Mouse (Mus musculus): ENCODE data around the gene Unc50.

Unc50 gene

GRCm38 (mm10) chr1:37429366-37430296, at the start of gene Unc50, which contains the start of gene Coa5:
TSS of gene Unc50 (plus strand) at chr1:37430139.
TSS of gene Coa5 (minus strand) at chr1:37430103.
- CTCF ChIA-PET, result interaction anchor here in 3 of 4 experiments (0.7 to 4.1 kb wide), 10 partner anchors 9 to 435 kb away, joined by 3 to 30 read pairs (median 4); no protein-coding TSS in a partner anchor
- POLR2A ChIA-PET, result interaction anchor here (0.5 to 2.7 kb wide), 63 partner anchors 9 to 926 kb away, joined by 3 to 27 read pairs (median 4); partner anchors contain the start of genes Mitd1 (in 2 of the 4), Mrpl30 (in 2 of the 4), 4933424G06Rik (in 1 of the 4) and Inpp4a (in 1 of the 4)

- CTCF ChIA-PET, result interaction anchor here in 1 of 4 experiments (1.0 kb wide), 1 partner anchor 131 kb away, joined by 4 read pairs; no protein-coding TSS in a partner anchor
These were observed 49.0 kb upstream of the Unc50 start for GRCm38 (mm10) chr1:37380913-37381312.

GRCm38 (mm10) chr1:37384304-37384703, 45.6 kb upstream of the Unc50 start:
- ChIA-PET CTCF (interaction anchor here in 1 of 4 experiments (0.8 to 1.1 kb wide), 2 partner anchors 17 to 126 kb away, joined by 3 to 4 read pairs; no protein-coding TSS in a partner anchor), POLR2A (no interaction called here)

More at GRCm38 (mm10) chr1:37380913-37381312, 49.0 kb upstream of the Unc50 start:
- POLR2A ChIA-PET, result no interaction called here

- POLR2A ChIA-PET, result interaction anchor here in 1 of 4 experiments (0.8 kb wide), 1 partner anchor 12 kb away, joined by 3 read pairs; no protein-coding TSS in a partner anchor
- CTCF ChIA-PET, result no interaction called here
These were observed 43.4 kb upstream of the Unc50 start for GRCm38 (mm10) chr1:37386448-37386971.

GRCm38 (mm10) chr1:37393174-37393573, 36.8 kb upstream of the Unc50 start:
- ChIA-PET POLR2A (interaction anchor here in 1 of 4 experiments (1.2 kb wide), 1 partner anchor 15 kb away, joined by 3 read pairs; no protein-coding TSS in a partner anchor), CTCF (interaction anchor here in 1 of 4 experiments (1.4 kb wide), 1 partner anchor 9 kb away, joined by 3 read pairs; no protein-coding TSS in a partner anchor)

GRCm38 (mm10) chr1:37396481-37396880, 33.5 kb upstream of the Unc50 start:
- CTCF ChIA-PET, result interaction anchor here in 1 of 4 experiments (0.7 kb wide), 1 partner anchor 243 kb away, joined by 3 read pairs; no protein-coding TSS in a partner anchor
- POLR2A ChIA-PET, result no interaction called here

GRCm38 (mm10) chr1:37398961-37399360, 31.0 kb upstream of the Unc50 start:
- ChIA-PET CTCF (interaction anchor here in 3 of 4 experiments (0.5 to 1.1 kb wide), 3 partner anchors 20 to 688 kb away, joined by 3 read pairs; no protein-coding TSS in a partner anchor), POLR2A (interaction anchor here in 2 of 4 experiments (0.7 to 2.0 kb wide), 2 partner anchors 31 to 601 kb away, joined by 3 to 4 read pairs; partner anchors contain the start of genes Coa5 (in 1 of the 2) and Unc50 (in 1 of the 2))

- ChIA-PET POLR2A (interaction anchor here in 2 of 4 experiments (0.5 to 0.6 kb wide), 3 partner anchors 295 to 552 kb away, joined by 3 read pairs; no protein-coding TSS in a partner anchor), CTCF (interaction anchor here in 3 of 4 experiments (0.6 to 1.3 kb wide), 6 partner anchors 12 to 1875 kb away, joined by 3 to 7 read pairs (median 4); no protein-coding TSS in a partner anchor)
These were observed 30.2 kb upstream of the Unc50 start for GRCm38 (mm10) chr1:37399734-37400133.

- POLR2A ChIA-PET, result interaction anchor here in 2 of 4 experiments (0.8 to 2.2 kb wide), 3 partner anchors 23 to 28 kb away, joined by 3 to 8 read pairs (median 6); partner anchors contain the start of genes Coa5 (in 2 of the 2) and Unc50 (in 2 of the 2)
- CTCF ChIA-PET, result interaction anchor here (0.5 to 2.3 kb wide), 30 partner anchors 8 to 655 kb away, joined by 3 to 13 read pairs (median 4); partner anchors contain the start of gene Coa5 (in 1 of the 4)
These were observed 28.3 kb upstream of the Unc50 start for GRCm38 (mm10) chr1:37401687-37402086.

GRCm38 (mm10) chr1:37405137-37405536, 24.8 kb upstream of the Unc50 start:
- POLR2A ChIA-PET, result no interaction called here
- CTCF ChIA-PET, result interaction anchor here in 1 of 4 experiments (0.6 to 0.8 kb wide), 2 partner anchors 10 to 428 kb away, joined by 3 read pairs; no protein-coding TSS in a partner anchor

- ChIA-PET CTCF (interaction anchor here in 2 of 4 experiments (1.0 to 1.6 kb wide), 2 partner anchors 12 kb away, joined by 3 to 4 read pairs; no protein-coding TSS in a partner anchor), POLR2A (no interaction called here)
These were observed 22.7 kb upstream of the Unc50 start for GRCm38 (mm10) chr1:37407228-37407627.

- ChIA-PET POLR2A (interaction anchor here in 2 of 4 experiments (0.9 to 2.3 kb wide), 3 partner anchors 15 to 22 kb away, joined by 3 to 10 read pairs (median 6); partner anchors contain the start of genes Coa5 (in 2 of the 2) and Unc50 (in 2 of the 2)), CTCF (interaction anchor here in 2 of 4 experiments (1.1 to 4.1 kb wide), 3 partner anchors 11 to 228 kb away, joined by 4 to 17 read pairs (median 5); no protein-coding TSS in a partner anchor)
These were observed 21.9 kb upstream of the Unc50 start for GRCm38 (mm10) chr1:37408059-37408458.

- POLR2A ChIA-PET, result interaction anchor here in 3 of 4 experiments (0.6 to 2.3 kb wide), 5 partner anchors 10 to 689 kb away, joined by 3 to 10 read pairs (median 5); partner anchors contain the start of genes Coa5 (in 2 of the 3) and Unc50 (in 2 of the 3)
- CTCF ChIA-PET, result interaction anchor here in 2 of 4 experiments (0.7 to 4.1 kb wide), 5 partner anchors 11 to 227 kb away, joined by 3 to 17 read pairs (median 5); no protein-coding TSS in a partner anchor
These were observed 21.3 kb upstream of the Unc50 start for GRCm38 (mm10) chr1:37408678-37409077.

GRCm38 (mm10) chr1:37409647-37410046, 20.3 kb upstream of the Unc50 start:
- CTCF ChIA-PET, result interaction anchor here in 3 of 4 experiments (0.5 to 4.1 kb wide), 7 partner anchors 8 to 899 kb away, joined by 3 to 17 read pairs (median 3); no protein-coding TSS in a partner anchor
- POLR2A ChIA-PET, result interaction anchor here (0.6 to 2.3 kb wide), 7 partner anchors 9 to 688 kb away, joined by 3 to 10 read pairs (median 4); partner anchors contain the start of genes Coa5 (in 3 of the 4) and Unc50 (in 3 of the 4)

- CTCF ChIA-PET, result interaction anchor here in 1 of 4 experiments (1.0 kb wide), 1 partner anchor 10 kb away, joined by 3 read pairs; no protein-coding TSS in a partner anchor
These were observed 14.5 kb upstream of the Unc50 start for GRCm38 (mm10) chr1:37415394-37415793.

GRCm38 (mm10) chr1:37419420-37419819, 10.5 kb upstream of the Unc50 start:
- CTCF ChIA-PET, result interaction anchor here (0.5 to 2.4 kb wide), 41 partner anchors 9 to 872 kb away, joined by 3 to 30 read pairs (median 3); partner anchors contain the start of genes Coa5 (in 3 of the 4), Unc50 (in 3 of the 4) and Ankrd39 (in 1 of the 4)
- POLR2A ChIA-PET, result interaction anchor here (0.6 to 4.5 kb wide), 8 partner anchors 8 to 298 kb away, joined by 3 to 27 read pairs (median 6); partner anchors contain the start of genes Coa5 (in 4 of the 4) and Unc50 (in 4 of the 4)

More at GRCm38 (mm10) chr1:37415394-37415793, 14.5 kb upstream of the Unc50 start:
- POLR2A ChIA-PET, result interaction anchor here in 1 of 4 experiments (1.2 kb wide), 1 partner anchor 14 kb away, joined by 5 read pairs; the partner anchor contains the start of genes Coa5 and Unc50

All from embryonic stem cell, embryonic (primary cell).